Mouse (Mus musculus) lung, embryonic 16.5 days (tissue): ENCODE measurements around the gene Ube2j2. TPM values are rescaled to one million over a fixed set of nuclear protein-coding genes. Genes with fewer than 3 reads are reported as not detected.
A peak's percentile ranks its signal among the peaks of the same experiment; 100 is the strongest.

Experiments
- ATAC-seq: fragments of 200-750 bp; cut with Nextera tagmentation; 2 replicates; pipeline ENCODE4 v1.8.0; 2017; ENCODE audit warnings: low read depth, mild to moderate bottlenecking, moderate library complexity
- H3K27ac ChIP-seq: fragments of 300-500 bp; sonication (generic); 2 replicates; pipeline ENCODE4 v1.5.1; 2014; ENCODE audit warnings: mild to moderate bottlenecking, control low read depth, low read length
- H3K27me3 ChIP-seq: fragments of 300-500 bp; sonication (generic); 2 replicates; pipeline ENCODE4 v1.6.1; 2014; ENCODE audit warnings: low read depth, low read length, mixed read lengths; ENCODE audit not compliant: control insufficient read depth, insufficient read depth
- H3K36me3 ChIP-seq: fragments of 300-500 bp; sonication (generic); 2 replicates; pipeline ENCODE4 v1.6.1; 2014; ENCODE audit warnings: low read length; ENCODE audit not compliant: control insufficient read depth, insufficient read depth
- H3K4me1 ChIP-seq: fragments of 300-500 bp; sonication (generic); replicated peaks from 2 replicates; pipeline ENCODE4 v1.6.1; 2014; ENCODE audit warnings: low read length, mixed read lengths; ENCODE audit not compliant: control insufficient read depth, insufficient read depth
- H3K4me2 ChIP-seq: fragments of 300-500 bp; sonication (generic); 2 replicates; pipeline ENCODE4 v1.6.1; 2014; ENCODE audit warnings: low read depth, low read length, control low read depth
- H3K4me3 ChIP-seq: fragments of 300-500 bp; sonication (generic); 2 replicates; pipeline ENCODE4 v1.5.1; 2014; ENCODE audit warnings: mild to moderate bottlenecking, low read length, control low read depth
- H3K9ac ChIP-seq: fragments of 300-500 bp; sonication (generic); 2 replicates; pipeline ENCODE4 v1.6.1; 2014; ENCODE audit warnings: low read length, control low read depth
- H3K9me3 ChIP-seq: fragments of 300-500 bp; sonication (generic); 2 replicates; pipeline ENCODE4 v1.6.1; 2016; ENCODE audit warnings: low read length; ENCODE audit not compliant: control insufficient read depth
- WGBS: fragments of 180-500 bp; shearing (Covaris S2); extraction: QIAGEN DNeasy Blood & Tissue Kit; methylation state at CpG from one replicate; pipeline ENCODE4 v1.1.7; 2014; 5-methylcytosine and 5-hydroxymethylcytosine counted together
- polyA plus RNA-seq: library from polyadenylated mRNA; unstranded; fragments of >200 nt; fragmentation: Nextera tagmentation; extraction: Ambion mirVana; gene quantifications from 2 replicates; pipeline ENCODE4 v1.2.1, GENCODE M21; 2015

Ube2j2 gene
- polyA plus RNA-seq = 77.2 and 86.4 TPM in 2 replicates

DNA sequence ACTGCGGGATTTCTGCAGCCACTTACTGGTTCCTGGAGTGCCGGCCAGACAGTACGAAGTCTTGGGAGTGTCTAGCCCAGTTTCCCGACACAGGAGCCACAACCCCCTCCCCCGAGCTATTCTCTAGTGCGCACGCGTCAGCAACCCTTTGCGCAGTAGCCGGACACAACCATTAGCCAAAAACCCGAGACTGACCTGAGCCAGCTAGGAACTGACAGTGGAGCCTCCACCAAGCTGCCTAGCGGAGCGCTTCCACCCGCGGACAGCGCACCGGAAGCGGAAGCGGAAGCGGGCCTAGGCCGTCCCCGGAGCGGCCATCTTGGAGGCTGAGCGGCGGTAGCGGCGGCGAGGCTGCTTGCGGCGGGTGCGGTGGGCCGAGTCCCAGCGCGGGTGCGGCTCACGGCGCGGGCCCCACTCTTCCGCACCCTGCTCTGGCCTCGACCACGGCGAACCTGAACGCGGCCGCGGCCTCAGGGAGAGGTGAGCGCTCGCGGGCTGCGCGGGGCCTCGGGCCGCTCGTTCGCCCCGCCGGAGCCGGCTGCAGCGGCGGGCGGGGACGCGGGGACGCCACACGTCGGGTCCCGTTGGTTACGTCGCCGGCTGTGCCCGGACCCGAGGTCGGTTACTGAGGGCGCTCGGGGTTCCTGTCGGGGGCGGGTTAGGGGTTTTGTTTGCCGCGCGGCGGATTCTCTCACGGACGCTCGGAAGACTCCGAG is at the start of gene Ube2j2:
Gene Ube2j2, plus strand, starts transcription at position 298 of the 716 bp plus-strand sequence.
- peak within 1 kb of the TSS; percentile 88 for H3K9ac ChIP-seq
- under 1% methylated on average over 76 of the region's 85 CpGs for WGBS
- peak within 1 kb of the TSS; percentile 93 for H3K4me3 ChIP-seq
- peak within 1 kb of the TSS; percentile 94 for H3K4me2 ChIP-seq
- no peaks in the 10 kb centered on the region for H3K27me3 ChIP-seq
- peak within 1 kb of the TSS; percentile 90 for H3K27ac ChIP-seq
- peaks cover 13% of the 10 kb centered on the region for H3K4me1 ChIP-seq
- H3K36me3 ChIP-seq = no peaks in the 10 kb centered on the region
- peak; percentile 98 for ATAC-seq
- H3K9me3 ChIP-seq = no peaks in the 10 kb centered on the region

GRCm38 (mm10) chr4:155894311-155894881 is 49.2 kb upstream of the Ube2j2 start:
- ATAC-seq = peak; percentile 30
- peak overlapping the region; percentile 42 for H3K9ac ChIP-seq
- peaks cover 37% of the 10 kb centered on the region for H3K4me1 ChIP-seq
- H3K27me3 ChIP-seq = no peaks in the 10 kb centered on the region
- WGBS = 18% methylated on average over 8 of the region's 8 CpGs
- peaks cover 9% of the 10 kb centered on the region; the same call in 1 of the 2 replicates for H3K36me3 ChIP-seq
- peak overlapping the region; percentile 48 for H3K4me2 ChIP-seq
- H3K4me3 ChIP-seq = peak overlapping the region; percentile 11
- peak overlapping the region; percentile 73 for H3K27ac ChIP-seq
- no peaks in the 10 kb centered on the region for H3K9me3 ChIP-seq

- Histone ChIP-seq H3K4me3 (no peak overlapping the region), H3K27me3 (no peaks in the 10 kb centered on the region), H3K9ac (no peak overlapping the region), H3K9me3 (no peaks in the 10 kb centered on the region), H3K36me3 (peaks cover 9% of the 10 kb centered on the region; the same call in 1 of the 2 replicates), H3K4me2 (peak overlapping the region; percentile 32), H3K4me1 (peaks cover 37% of the 10 kb centered on the region), H3K27ac (no peak overlapping the region)
- 31% methylated on average over 6 of the region's 6 CpGs for WGBS
- no peak for ATAC-seq
Observed at GRCm38 (mm10) chr4:155895216-155895615, 48.4 kb upstream of the Ube2j2 start.

GRCm38 (mm10) chr4:155895826-155896225 is 47.8 kb upstream of the Ube2j2 start:
- Histone ChIP-seq H3K27ac (no peak overlapping the region), H3K4me2 (no peak overlapping the region), H3K4me3 (no peak overlapping the region), H3K9ac (no peak overlapping the region), H3K9me3 (no peaks in the 10 kb centered on the region), H3K4me1 (peaks cover 30% of the 10 kb centered on the region), H3K27me3 (no peaks in the 10 kb centered on the region), H3K36me3 (peaks cover 9% of the 10 kb centered on the region; the same call in 1 of the 2 replicates)
- 88% methylated on average over 4 of the region's 4 CpGs for WGBS
- no peak for ATAC-seq

DNA sequence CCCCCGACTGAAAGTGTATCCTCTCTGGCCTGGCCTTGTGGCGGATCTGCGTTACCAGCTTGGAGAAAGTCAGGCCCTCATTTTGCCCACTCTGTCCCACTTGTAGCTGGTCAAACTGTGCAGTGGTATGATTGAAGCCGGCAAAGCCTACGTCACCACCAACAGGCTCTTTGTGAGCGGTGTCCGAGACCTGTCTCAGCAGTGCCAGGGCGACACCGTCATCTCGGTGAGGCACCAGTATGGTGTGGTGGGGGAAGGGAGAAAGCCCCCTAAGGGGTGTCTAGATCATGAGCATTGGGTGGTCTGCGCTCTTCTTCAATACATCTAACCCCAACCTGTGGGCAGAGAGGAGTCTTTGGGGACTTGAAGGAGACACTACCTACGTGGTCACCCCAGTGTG is 47.2 kb upstream of the Ube2j2 start:
- H3K4me2 ChIP-seq = no peak overlapping the region
- WGBS = 92% methylated on average over 12 of the region's 12 CpGs
- H3K27ac ChIP-seq = no peak overlapping the region
- peaks cover 34% of the 10 kb centered on the region for H3K4me1 ChIP-seq
- ATAC-seq = no peak
- no peak overlapping the region for H3K9ac ChIP-seq
- peaks cover 9% of the 10 kb centered on the region; the same call in 1 of the 2 replicates for H3K36me3 ChIP-seq
- H3K9me3 ChIP-seq = no peaks in the 10 kb centered on the region
- no peak overlapping the region for H3K4me3 ChIP-seq
- H3K27me3 ChIP-seq = no peaks in the 10 kb centered on the region

- ATAC-seq = no peak
- no peaks in the 10 kb centered on the region for H3K27me3 ChIP-seq
Observed at GRCm38 (mm10) chr4:155898318-155898717, 45.3 kb upstream of the Ube2j2 start.

GRCm38 (mm10) chr4:155899355-155899754 is 44.3 kb upstream of the Ube2j2 start:
- peaks cover 19% of the 10 kb centered on the region for H3K4me1 ChIP-seq

More at GRCm38 (mm10) chr4:155898318-155898717, 45.3 kb upstream of the Ube2j2 start:
- Histone ChIP-seq H3K9ac (no peak overlapping the region), H3K27ac (no peak overlapping the region), H3K4me3 (no peak overlapping the region), H3K4me1 (peaks cover 30% of the 10 kb centered on the region), H3K36me3 (peaks cover 20% of the 10 kb centered on the region), H3K4me2 (no peak overlapping the region), H3K9me3 (no peaks in the 10 kb centered on the region)
- WGBS = 95% methylated on average over 2 of the region's 2 CpGs

GRCm38 (mm10) chr4:155901205-155901604 is 42.4 kb upstream of the Ube2j2 start:
- Histone ChIP-seq H3K4me2 (no peak overlapping the region), H3K4me3 (no peak overlapping the region), H3K9ac (no peak overlapping the region), H3K4me1 (peaks cover 5% of the 10 kb centered on the region; the same call in 1 of the 2 replicates), H3K36me3 (peaks cover 36% of the 10 kb centered on the region), H3K27ac (peak overlapping the region; percentile 21), H3K9me3 (no peaks in the 10 kb centered on the region), H3K27me3 (no peaks in the 10 kb centered on the region)
- 43% methylated on average over 3 of the region's 3 CpGs for WGBS
- ATAC-seq = peak; percentile 89

More at GRCm38 (mm10) chr4:155899355-155899754, 44.3 kb upstream of the Ube2j2 start:
- Histone ChIP-seq H3K27me3 (no peaks in the 10 kb centered on the region), H3K36me3 (peaks cover 30% of the 10 kb centered on the region), H3K27ac (no peak overlapping the region), H3K9ac (no peak overlapping the region), H3K4me3 (no peak overlapping the region), H3K4me2 (no peak overlapping the region), H3K9me3 (no peaks in the 10 kb centered on the region)
- ATAC-seq = no peak
- WGBS = 90% methylated on average over 7 of the region's 7 CpGs

- no peak overlapping the region for H3K4me3 ChIP-seq
- WGBS = 89% methylated on average over 12 of the region's 13 CpGs
- peaks cover 5% of the 10 kb centered on the region; the same call in 1 of the 2 replicates for H3K4me1 ChIP-seq
- no peaks in the 10 kb centered on the region for H3K9me3 ChIP-seq
- no peak overlapping the region for H3K9ac ChIP-seq
- no peak for ATAC-seq
- H3K27me3 ChIP-seq = no peaks in the 10 kb centered on the region
- no peak overlapping the region for H3K4me2 ChIP-seq
- no peak overlapping the region for H3K27ac ChIP-seq
- peaks cover 31% of the 10 kb centered on the region for H3K36me3 ChIP-seq
Observed at GRCm38 (mm10) chr4:155903246-155903645, 40.4 kb upstream of the Ube2j2 start.
